Mouse (Mus musculus): ENCODE data around the gene Stk11ip. TPM values are rescaled to one million over a fixed set of nuclear protein-coding genes. Genes with fewer than 3 reads are reported as not detected.

Gene Stk11ip
- 1 to 10 TPM; 7.1 to 7.9 TPM for total RNA-seq (2021)
- long read RNA-seq, experiment 1, full-length matches to known transcripts: 6 of 13 reads
- long read RNA-seq, experiment 1, partial matches to known transcripts: 5 of 13 reads
- long read RNA-seq, experiment 1, other reads (novel, unspliced or antisense): 2 of 13 reads
- long read RNA-seq, experiment 2, full-length matches to known transcripts: 6 of 11 reads
- long read RNA-seq, experiment 2, partial matches to known transcripts: 1 of 11 reads
- long read RNA-seq, experiment 2, other reads (novel, unspliced or antisense): 4 of 11 reads

DNA sequence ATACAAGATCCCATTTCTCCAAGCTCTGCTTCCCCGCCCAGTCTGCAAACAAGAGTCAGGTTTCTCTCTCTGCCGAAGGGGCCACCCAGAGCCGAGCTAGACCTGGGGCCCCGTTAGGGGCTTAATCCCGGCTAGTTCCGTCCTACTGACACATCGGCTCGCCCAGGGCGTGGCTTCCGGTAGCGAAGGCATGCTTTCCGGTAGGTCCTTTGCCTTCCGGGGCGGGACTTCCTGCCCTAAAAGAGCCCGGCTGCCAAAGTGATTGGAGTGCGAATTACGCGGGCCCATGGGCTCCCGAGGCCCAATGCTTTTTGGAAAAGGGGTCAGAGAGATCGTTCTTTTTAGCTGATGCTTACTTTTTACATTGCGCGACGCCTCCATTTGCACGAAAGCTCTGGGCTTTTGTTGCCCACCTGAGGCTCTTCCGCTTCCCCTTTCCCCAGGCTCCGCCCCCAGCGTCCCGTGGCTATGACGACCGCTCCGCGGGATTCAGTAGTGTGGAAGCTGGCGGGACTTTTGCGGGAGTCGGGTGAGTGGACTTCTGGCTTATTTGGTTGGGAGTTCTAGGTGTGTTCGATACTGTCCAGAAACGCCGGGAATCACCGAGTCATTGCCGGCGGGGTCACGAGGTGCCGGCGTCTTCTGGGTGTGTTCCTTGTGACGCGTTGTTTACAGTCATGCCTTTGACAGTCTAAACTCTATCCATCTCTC is at the start of gene Stk11ip:
Gene Stk11ip (plus strand): TSS at position 209 of the 711 bp plus-strand sequence.
- peak; percentile 94 for DNase-seq (ENCODE audit: low spot score)

DNA sequence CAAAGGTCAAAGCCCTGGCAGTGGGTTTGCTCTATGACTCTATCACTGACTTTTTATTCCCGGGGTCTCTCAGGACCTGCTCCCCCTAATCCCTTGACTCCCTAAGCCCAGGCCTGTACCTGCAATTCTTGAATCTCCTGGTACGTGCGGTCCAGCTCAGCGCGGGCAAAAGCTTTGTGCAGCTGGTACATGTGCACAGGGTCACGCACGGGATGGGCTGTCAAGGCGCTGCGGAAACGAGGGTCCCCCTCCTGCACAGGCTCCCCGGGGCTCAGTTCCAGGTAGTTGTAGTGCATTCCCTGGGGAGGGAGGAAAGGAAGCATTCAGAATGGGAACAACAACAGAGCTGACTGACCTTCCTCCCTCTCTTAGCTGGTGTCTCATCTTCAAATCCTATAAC is 44.9 kb upstream of the Stk11ip start:
- DNase-seq (ENCODE audit: low spot score): no peak

DNA sequence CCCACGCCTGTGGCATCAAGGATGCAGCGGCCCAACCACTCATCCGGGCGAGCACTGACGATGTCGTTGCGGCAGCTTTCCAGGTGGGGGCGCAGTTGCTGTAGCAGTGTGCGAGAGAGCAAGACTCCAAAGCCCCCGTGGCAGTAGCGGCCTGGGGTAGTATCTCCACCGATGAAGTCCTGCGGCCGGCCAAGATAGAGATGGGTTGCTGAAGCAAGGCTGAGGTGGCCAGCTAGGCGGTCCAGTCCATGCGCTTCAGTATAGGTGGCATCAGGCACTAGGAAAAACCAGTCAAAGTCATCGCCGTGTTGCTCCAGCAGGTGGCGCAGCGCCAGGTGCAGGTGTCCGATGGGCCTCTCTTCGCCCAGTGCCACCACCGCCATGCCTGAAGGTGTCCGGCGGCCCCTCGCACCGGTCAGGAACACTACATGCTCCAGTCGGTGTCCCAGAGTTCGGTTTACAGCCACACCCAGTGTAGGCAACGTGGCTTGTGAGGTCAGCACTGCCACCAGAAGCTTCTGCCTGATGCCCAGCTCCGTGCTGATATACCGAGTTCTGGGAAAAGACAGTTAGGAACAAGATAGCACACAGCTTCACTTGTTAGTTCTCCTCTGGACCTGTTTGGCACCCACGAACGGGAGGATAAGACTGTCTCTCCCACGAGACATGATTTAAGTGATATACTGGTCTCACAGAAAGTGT is 43.9 kb upstream of the Stk11ip start:
- peak; percentile 75 for DNase-seq (ENCODE audit: low spot score)

DNA sequence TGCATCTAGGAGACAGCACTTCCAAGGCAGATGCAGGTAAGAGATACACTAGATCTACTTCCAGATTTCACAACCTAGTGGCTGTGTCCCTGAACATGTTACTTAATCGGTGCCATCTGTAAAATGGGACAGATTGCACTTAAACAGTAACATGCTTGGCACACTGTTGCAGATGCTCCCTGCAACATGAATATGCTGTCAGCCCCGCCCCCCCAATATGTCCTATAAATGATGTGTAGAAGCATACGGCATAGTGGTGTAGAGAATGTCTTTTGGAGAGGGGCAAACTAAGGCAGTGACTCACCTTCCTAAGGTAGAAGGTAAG is 43.4 kb upstream of the Stk11ip start:
- DNase-seq (ENCODE audit: low spot score): no peak

DNA sequence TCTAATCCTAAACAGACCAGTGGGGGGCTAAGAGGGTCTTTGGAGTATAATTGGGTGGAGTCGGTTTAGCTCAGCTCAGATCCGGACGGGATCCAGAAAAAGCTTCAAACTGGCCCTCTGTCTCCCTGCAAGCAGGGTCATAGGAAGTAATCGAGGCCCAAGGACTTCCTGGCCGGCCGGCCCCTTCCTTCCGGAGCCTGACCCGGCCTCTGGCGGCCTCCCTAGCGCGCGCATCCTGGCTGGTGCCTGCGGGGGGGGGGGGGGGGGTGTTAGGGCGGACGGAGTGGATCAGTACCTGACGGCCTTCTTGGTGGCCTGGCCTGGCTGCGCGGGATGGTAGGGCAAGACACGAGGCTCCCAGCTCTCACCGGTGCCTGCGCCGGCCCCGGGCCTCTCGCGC is 42.8 kb upstream of the Stk11ip start:
- DNase-seq (ENCODE audit: low spot score): peak; percentile 26

DNA sequence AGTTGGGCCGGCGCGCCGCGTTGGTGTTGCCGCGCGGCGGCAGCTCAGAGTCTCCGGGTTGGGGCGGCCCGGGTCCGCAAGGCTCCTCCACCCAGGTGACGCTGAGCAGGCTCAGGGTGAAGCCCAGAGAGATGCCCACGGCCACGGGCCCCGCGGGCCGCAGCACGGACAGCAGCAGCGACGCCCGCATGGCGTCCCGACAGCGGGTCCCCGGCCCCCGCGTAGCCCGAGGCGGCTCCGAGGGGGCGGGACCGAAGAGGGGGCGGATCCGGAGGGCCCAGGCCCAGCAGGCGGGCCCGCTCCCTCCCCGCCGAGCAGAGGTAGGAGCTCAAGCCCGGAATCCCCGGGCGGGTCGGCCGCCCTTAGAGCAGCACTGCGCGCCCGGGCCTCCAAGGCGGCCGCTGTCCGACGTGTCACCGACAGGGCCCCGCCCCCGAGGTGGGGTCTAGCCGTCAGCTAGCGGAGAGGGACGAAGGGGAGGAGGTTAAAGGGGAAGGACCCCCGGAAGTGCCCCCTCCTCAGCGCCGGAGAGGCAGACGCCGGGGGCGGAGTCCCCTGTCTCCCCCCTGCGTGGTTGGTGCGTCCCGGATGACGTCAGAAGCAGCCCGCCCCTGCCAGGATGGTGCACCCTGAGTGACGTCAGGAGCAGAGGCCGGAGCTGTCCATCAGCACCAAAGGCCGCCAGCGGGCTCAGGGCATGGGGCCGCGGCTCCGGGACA is 42.3 kb upstream of the Stk11ip start, which contains the start of the genes Chpf and Tmem198:
Gene Chpf (minus strand): TSS at position 392 of the 719 bp plus-strand sequence.
Gene Tmem198 (plus strand): TSS at position 617 of the 719 bp plus-strand sequence.
- peak; percentile 95 for DNase-seq (ENCODE audit: low spot score)

DNA sequence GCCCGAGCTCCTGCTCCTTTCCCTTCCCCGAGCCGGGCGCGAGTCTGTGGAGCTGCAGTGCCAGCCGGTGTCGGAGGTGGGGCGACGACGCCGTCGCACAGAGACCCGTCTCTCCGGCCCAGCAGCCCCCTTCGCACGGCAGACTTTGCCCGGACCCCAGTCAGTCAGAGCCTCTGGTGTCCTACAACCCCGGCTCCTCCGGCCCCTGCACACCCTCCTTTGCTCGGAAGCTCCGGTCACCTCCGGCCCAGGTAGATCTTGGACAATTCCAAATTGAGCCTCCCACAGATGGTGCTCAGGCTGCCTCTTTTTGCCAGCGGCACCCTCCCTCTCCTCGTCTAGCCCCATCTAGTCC is 41.7 kb upstream of the Stk11ip start:
- no peak for DNase-seq (ENCODE audit: low spot score)

DNA sequence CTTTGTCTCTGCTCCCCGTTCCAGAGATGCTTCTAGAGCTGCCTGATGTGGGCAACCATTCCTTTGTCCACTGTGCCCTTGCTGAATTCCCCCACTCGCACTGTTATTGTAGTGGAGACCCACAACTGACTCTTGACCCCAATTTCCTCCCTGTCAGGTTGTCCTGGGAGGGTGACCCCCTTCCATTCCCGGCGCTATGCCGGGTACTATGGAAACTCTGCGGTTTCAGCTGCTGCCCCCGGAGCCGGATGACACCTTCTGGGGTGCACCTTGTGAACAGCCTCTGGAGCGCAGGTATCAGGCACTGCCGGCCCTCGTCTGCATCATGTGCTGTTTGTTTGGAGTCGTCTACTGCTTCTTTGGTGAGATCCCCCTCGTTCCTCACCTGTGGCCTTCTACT is 41.3 kb upstream of the Stk11ip start:
- DNase-seq (ENCODE audit: low spot score): no peak

DNA sequence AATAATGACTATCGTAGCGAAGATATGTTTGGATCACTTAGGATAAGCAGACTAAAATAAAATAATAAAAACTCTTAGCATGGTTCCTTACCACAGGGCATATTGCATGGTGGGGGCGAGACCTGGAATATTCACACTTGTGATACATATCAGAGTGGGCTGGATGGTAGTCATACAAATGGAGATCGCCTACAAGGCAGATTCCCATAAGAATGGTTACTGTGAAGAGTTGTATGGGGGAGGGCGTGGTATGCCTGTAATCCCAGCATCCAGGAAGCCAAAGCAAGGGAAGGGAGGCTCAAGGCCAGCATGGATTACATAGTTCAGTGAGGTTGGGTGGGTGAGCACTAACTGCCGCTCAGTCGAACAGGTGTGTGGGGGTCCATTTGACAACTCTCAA is 40.6 kb upstream of the Stk11ip start:
- no peak for DNase-seq (ENCODE audit: low spot score)

DNA sequence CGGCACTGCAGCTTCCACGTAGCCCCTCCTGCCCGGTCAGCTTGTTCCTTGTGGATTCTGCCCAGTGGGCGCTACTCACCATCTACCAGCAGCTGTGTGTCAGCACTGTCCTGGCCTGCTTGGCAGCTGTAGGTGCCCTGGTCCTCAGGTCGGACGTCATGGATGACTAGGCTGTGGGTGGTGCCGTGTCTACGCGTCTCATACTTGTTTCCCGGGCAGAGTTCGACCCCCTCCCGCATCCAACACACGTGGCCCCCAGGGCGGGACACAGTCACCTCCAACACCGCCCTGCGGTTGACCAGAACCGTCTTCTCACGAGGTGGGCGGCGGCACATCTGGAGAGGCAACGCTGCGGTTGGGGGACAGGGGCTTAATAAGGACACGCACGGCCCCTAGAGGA is 34.8 kb upstream of the Stk11ip start:
- DNase-seq (ENCODE audit: low spot score): no peak

DNA sequence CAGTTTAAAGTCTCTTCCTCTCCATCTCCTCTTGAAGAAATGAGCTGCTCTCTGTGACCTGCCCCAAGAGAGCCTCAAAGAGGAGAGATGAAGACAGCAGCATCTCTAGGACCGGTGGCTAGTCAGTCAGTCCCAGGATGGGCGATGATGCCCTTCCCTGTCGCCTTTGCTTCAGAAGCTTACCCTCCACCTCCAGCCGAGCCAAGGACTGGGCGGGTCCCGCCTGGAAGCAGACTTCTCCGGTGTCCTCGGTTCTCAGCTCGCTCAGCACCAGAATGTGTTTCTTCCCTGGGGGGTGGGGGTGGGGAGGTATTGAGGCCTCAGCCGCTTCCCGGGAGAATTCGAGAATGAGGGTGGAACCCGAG is 34.3 kb upstream of the Stk11ip start:
- no peak for DNase-seq (ENCODE audit: low spot score)

DNA sequence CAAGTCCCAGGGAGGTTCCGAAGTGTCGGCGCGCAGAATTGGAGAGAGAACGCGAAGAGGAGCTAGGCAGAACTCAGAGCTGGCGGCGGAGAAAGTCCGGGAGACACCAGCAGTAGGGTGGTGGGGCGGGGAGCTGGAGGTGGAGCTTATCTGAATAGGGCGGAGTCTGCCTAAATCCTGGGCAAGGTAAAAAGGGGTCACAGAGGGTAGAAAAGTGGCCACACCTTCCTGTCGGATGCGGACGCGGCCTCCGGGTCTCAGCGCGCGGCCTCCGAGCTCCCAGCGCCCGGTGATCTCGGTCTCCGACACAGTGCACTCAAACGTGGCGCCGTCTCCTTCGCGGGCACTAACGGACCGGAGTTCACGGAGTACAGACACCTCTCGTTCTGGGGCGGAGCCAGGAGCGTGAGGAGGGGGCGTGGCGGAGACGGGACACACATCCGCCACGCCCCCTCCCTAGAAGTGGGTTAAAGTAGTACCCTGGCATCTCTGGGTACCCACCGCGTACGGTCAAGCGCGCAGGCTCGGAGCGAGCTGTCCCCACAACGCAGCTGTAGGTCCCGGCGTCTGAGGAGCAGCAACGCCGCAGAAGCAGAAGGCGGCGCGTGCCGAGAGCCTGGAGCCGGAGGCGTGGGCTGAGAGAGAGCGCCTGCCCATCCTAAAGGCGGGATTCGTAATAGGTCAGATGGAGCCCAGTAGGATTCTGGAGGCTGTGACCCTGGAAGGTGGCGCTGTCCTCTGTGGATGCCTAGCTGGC is 33.7 kb upstream of the Stk11ip start:
- no peak for DNase-seq (ENCODE audit: low spot score)

DNA sequence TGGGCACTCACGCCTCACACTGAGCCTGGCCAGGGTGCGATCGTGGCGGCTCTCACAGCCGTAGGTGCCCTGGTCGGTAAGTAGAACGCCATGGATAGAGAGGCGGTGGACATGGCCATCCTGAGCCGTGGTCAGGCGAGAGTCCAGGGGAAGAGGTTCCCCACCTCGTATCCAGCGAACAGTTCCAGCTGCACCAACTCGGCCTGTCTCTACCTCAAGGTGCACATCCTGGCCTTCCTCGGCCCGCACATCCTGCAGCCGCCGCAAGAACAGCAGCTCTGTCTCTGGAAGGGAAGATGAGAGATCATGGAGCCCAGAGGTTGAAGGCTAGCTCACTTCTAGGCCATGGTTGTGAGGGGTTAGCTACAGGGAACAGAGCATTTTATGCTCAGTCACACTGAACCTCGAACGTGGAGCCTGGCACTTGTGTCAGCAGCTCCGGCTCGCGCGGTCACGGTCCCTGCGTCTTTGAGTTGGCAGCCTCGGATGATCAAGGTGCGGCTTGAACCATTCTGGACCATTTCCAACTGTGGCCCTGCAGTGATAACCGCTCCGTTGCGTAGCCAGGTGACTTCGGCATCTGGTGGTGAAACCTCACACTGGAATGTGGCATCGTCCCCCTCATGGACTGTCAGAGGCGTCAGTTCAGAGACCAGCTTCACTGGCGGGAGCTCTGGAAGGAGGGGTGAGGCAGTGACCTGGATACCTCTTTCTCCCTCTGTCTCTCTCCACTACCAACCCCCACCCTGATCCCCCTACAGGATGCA is 30.4 kb upstream of the Stk11ip start:
- DNase-seq (ENCODE audit: low spot score): no peak

DNA sequence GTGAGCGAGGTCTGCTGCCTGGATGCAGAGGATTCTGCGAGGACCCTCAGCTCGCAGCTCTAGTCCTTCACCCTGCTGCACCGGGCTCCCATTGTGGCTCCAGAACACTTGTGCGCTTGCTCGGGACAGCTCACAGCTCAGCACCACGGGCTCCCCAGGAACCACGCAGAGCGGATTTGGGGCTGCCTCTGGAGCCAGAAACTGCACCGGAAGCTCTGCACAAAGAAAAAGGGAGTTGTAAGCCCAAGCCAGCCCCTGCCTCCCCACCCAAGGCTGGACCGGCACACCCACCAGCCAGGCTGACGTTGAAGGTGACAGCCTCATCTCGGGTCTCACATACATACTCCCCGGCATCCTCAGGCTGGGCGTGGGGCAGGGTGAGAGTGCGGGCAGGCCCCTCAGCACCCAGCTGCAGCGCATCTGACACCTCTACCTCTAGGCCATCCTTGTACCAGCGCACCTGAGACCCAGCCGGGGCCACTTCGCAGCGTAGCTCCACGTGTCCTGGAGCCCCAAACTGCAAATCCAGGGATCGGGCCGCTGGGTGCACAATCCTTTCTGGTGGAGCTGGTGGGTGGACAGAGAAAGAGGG is 28.7 kb upstream of the Stk11ip start:
- DNase-seq (ENCODE audit: low spot score): no peak

DNA sequence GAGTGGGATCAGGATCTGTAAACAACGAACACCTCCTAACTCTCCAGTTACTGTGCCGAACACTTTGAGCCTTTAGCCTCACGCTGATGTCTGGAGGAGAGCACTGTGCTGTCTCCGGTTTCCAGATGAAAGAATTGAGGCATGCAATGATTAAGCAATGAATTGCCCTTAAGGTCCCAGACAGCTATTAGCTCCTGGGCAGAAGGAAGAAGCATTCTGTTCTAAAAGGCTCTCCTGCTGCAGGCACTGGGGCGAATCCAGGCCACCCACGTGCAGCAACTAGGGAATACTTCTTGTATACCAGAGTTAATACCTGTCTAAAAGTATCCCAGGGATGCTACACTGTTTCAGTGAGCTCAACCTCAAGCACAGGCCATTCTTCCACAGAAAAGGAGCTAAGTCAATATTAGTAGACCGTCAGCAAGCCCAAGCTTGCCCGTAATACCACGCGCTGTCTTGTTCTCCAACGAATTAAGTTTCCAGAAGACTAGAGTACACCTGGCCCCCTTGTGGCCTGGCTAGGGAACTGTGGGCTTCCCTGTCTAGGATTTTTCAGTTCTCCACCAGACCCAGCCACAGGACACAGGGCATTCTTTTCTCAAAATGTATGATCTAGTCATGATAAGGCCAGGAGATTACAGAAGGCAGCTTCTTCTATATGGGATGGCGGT is 26.3 kb upstream of the Stk11ip start:
- no peak for DNase-seq (ENCODE audit: low spot score)

DNA sequence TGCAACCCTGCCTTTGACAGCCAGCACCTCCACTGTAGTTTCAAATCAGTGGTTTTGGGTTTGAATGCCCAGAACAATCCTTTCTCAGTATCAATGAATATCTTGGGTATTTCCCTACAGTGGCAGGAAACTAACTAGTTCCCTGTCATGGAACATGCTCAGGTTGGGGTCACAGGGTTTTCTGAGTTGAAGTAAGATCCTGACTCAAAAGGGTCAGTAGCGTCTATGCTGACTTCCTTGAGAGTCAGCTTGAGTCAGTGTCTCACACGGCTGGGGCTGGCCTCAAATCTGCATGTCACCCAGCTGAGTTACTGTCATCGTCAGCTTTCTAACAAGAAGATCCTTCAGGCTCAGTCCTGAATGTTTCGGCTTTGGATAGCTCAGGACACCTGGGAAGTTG is 22.4 kb upstream of the Stk11ip start:
- no peak for DNase-seq (ENCODE audit: low spot score)

DNA sequence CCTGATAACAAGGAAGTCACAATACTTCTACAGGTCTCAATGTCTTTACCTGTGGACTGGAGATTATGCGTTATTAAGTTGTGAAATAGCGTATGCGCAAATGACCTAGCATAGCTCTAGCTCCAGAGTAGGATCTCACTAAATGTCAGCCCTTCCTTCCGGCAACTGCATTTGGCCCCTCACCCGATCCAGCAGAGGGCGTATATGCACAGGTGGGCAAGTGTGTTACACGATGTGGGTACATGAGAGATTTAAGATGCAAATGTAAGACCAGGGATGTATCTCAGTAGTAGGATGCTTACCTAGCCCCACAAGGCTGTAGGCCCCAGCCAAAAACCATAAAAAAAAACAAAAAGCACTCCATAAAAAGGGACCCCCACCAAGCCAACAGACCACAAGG is 21.9 kb upstream of the Stk11ip start:
- no peak for DNase-seq (ENCODE audit: low spot score)

DNA sequence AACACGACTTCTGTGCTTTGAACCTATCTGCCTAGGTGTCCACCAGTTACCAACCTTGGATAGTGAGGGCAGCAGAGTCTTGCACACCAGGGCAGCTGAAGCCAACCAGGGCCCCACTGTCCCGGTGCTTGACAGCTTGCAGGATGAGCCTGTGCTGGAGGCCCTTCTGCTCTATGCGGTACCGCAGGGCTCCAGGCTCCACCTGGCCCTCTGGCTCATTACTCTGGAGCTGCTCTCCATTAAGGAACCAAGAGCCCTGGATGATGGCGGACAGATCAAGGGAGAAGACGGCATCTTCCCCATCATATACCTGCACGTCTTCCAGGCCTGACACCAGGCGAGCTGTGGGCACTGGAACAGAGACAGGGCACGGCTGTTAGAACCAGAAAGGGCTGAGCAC is 19.4 kb upstream of the Stk11ip start:
- no peak for DNase-seq (ENCODE audit: low spot score)

DNA sequence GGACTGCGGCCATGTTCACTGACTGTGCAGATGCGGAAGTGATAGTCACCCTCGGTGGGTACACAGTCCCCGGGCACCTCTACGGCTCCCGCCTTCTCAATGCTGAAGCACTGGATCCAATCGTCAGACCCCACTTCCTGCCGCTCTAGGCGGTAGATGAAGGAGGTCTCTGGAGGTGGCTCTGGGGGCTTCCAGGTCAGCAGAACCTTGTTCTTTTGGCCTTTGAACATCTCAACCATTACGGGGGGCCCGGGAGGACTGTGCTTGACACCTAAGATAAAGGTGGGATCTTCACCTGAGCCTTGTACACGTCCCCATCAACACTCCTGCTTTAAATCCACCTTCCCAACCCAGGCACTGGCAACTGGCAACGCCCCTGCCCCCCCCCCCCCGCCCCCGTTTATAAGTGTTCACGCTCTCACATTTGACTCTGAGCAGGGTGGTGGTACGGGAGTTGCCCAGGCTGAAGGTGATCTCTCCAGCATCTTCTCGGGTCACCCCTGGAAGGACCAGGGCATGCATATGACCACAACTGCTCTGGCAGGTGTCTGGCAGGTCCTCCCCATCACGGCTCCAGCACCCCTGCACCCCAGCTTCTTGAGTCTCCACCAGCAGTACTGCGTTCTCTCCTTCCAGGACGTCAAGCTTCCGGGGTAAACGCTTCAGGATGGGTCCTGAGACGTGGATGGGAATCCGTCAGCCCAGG is 18.2 kb upstream of the Stk11ip start:
- DNase-seq (ENCODE audit: low spot score): no peak

All from gastrocnemius, adult 18-20 months (tissue).